Mouse (Mus musculus) spleen, adult 2 months (tissue): ENCODE results near the gene Atxn7l3.

Experiments
- CTCF ChIP-seq: fragments of 200-500 bp; IDR thresholded peaks from 2 replicates; pipeline ENCODE4 v1.5.1; 2011; ENCODE audit warnings: mild to moderate bottlenecking, inconsistent platforms; ENCODE audit not compliant: insufficient read depth, insufficient read length, insufficient replicate concordance; ENCODE audit errors: extremely low read depth
- POLR2A ChIP-seq: fragments of 200-500 bp; IDR thresholded peaks from 2 replicates; pipeline ENCODE4 v1.6.1; 2011; ENCODE audit warnings: low read depth, low read length, inconsistent platforms

- peak; percentile 90 for TF ChIP-seq CTCF
- TF ChIP-seq POLR2A = no peak
Observed at GRCm38 (mm10) chr11:102248630-102249230, 47.7 kb downstream of the Atxn7l3 start, which contains the start of gene BC030867.
